Mouse (Mus musculus) heart, adult 11 months (tissue): ENCODE measurements at regions not wholly inside any gene's neighbourhood (a gene's known extent, or its start where the extent isn't known, plus 50 kb on each side); places are given as distances from the start of the nearest gene placed in this dataset.

Source experiments
- DNase-seq: peaks from one replicate; pipeline ENCODE4 v3.0.0; 2022

DNA sequence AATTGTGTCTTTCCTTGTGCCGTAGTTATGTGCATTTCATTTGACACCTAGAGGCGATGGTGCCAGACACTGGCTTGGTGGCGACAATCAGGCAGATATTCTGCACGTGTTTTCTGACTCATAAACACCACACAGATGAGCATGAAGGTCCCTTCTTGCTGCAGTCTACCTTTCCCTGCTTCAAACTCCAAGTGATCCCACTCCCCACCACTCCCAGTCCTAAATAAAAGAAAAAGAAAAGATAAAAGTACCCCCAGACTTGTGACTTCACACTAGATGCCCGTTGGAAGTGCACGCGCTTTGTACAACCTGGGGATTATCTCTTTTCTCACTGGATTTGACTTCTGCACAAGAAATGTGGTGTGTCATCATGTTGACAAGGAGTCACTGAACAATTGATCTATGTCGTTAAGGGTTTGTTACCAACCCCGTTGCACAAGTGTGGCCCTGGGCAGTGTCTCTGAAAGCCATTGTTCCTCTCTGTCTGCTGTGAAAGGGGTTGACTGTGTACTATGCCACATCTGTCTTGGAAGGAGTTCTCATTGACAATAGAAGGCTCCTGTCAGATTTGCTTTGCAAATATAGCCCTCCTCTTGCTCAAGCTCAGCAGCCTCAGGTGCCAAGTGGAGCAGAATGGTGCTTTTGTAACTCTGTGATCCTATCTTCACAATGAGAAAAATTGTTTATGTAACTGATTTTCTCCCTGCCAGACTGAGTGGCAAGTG, 140.1 kb downstream of the Ppp4r2 start:
- DNase-seq = peak; percentile 81

DNA sequence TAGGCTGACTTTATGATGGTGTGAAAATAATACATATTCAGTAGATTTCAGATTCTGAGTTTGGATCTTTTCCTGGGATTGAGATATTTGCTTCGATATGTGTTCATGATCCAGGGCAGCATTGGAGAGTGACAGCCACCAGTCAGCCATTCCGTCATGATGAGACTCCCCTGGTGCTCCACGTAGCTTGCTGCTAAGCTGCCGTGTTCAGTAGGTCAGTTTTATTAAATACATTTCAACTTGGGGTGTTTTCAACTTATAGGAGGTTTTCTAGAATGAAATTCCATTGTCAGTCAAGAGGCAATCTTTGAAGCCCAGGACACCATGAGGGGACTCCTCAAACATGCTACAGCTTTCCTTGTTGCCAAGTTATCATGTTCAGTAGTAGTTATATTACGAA, 141.3 kb downstream of the Ppp4r2 start:
- DNase-seq = peak; percentile 67

DNA sequence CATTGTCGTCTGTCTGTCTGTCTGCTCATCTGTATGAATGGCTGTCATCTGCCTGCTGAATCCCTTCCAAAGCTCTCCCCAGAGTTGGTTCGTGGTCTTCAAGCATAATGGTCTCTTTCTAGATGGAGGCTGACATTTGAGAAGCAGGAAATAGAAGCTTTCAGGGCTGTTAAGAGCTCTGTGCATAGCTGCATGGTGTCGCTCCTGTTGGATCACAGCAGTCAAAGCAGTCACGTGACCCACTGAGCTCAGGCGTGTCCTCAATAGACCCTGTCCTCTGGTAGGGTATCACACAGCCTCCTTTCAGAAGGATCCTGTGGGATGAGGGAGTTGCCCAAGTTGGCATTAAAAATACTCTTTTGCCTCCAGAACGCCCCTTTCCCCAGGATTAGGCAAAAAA, 142.4 kb downstream of the Ppp4r2 start:
- peak; percentile 65 for DNase-seq

DNA sequence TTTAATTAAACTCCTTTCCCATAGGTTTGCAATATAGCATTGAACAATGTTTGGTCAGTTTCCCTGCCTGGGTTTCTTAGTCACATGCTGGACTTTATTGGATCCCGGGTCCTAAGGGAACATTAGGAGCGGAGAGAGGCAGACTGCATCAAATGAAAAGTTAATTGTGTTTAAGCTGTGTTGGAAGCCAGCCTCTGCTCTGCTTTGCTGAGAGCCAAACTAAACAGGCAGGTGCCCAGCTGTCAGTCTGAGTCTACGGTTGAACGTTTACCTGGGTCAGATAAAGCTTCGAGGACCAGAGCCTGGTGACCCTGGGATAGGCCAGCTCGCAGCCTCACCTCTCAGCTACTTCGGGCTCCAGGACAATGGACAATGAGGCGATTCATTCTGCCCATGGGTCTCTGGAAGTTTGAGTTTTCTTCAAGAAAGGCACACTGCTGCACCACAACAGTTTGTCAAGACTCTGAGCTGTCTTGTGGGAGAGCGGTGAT, 143.8 kb downstream of the Ppp4r2 start:
- DNase-seq = peak; percentile 81

DNA sequence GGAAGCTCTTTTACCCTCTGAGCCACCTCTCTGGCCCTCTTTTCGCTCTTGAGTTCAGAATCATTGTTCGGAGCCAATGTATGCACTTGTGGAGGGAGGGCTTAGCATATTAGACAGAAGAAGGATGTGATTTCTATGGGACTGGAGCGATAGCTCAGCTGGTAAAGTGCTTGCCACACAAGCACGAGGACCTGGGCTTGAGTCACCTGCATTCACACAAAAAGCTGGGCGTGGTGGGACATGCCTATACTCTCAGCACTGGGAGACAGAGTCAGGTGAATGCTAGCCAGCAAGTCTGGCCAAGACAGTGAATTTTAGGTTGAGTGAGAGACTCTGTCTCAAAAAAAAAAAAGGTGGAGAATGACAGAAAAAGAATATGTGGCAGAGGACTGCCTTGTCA, 144.7 kb downstream of the Ppp4r2 start:
- peak; percentile 59 for DNase-seq

DNA sequence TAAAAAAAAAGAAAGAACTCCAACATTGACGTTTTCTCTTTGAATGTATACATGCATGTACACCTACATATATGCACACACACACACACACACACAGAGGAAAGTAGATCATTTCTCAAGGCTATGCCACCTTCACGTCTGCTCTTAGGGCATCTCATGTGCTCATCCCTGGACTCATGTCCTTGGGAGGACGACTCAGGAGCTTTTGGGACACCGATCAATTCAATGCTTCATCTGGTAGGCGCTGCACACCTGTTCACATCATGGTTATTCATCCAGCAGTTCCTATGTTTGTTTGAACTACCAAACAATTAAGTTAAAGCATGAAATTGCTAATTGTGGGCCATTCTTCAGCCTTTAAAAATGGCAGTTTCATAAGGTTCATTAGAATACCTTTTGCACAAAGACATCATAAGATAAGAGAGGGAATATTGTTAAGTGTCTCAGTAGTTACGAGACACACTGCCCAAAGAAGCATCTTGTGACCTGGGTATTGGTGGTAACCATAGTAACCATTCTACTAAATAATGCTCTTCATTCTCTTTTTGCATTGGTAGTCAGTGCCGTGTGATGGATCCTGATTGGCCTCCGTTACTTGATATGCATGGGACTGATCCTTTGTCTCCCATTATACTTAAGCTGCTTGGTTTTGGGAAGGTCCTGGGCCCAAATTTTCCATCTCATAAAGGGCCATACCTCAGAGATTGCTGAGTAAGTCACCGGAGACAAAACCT, 145.5 kb downstream of the Ppp4r2 start:
- DNase-seq = peak; percentile 31

DNA sequence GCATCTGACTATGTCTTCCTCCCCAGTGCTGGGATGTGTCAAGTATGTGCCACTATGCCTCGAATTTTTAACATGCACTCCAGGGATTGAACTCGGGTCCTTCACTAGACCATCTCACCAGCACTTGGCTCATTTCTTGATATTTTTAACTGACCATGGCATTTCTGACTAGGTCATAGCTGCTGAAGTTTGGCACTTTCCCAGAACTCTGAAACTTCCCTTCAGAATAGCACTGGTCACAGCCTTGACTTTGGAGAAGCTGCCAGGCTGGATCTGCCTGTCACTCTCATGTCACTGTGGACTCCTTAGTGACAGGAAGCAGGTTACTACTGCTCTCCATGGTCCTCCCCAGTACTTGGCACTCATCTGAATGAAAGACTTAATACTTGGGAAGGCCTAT, 146.7 kb downstream of the Ppp4r2 start:
- peak; percentile 66 for DNase-seq

DNA sequence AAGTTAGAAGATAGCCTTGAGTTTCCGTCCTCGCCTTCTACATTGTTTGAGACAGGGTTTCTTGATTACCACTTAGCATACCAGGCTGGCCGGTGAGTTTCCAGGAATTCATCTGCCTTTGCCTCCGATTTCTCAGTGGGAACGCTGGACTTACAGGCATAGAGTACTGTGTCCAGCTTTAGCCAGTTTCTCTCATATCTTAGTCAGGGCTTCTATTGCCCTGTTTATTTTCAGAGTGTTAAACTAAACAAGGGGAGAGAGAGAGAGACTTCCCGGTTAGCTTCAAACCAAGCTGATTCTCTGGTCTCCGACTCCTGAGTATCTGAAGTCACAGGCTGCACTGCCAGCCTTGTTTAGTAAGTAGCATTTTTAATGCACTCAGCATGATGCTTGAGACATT, 151.4 kb downstream of the Ppp4r2 start:
- no peak for DNase-seq

DNA sequence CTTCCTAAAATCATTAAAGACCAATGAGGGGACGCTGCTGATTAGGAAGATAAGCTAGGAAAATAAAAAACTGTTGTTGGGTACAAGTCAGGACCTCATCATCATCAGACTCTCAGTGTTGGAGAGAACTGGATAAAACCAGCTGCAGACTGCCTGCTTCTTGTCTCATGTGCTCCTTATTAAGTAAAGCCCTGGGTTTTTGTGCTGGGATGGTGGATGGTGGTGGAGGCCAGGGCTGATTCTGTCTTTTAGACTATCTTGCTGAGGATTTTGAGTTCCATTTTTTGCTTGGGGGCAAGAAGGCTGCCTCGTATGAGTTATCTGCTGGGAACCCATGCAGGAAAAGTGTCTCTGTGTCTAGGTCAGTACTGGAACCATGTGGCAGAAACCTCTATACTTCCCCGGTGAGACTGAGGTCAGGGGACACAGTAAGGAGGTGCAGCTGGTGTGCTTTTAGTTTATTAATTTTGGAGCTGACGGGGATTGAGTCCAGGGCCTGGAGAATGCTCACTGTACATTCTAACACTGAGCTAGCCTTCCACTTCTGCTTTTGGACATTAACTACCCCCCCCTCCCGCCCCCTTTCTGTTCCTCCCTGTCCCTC, 152.0 kb downstream of the Ppp4r2 start:
- peak; percentile 75 for DNase-seq

DNA sequence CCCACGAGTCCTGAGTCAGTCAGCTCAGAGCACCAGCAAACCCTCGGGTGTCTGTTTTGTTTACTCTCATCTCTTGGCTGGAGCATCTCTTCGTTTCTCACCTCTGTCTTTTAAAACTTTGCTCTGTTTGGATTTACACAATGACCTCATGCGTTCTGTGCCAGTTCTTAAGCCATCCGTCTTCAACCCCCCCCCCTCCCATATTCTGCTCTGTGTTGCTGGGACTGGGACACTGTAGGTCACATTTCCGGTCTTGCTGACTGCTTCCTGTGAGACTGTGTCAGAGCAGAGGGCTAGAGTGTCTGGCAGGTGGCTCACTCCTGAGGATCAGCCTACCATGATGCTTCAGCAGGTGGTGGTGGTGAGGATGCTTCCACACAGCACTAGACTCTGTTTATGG, 155.1 kb downstream of the Ppp4r2 start:
- DNase-seq = peak; percentile 77

DNA sequence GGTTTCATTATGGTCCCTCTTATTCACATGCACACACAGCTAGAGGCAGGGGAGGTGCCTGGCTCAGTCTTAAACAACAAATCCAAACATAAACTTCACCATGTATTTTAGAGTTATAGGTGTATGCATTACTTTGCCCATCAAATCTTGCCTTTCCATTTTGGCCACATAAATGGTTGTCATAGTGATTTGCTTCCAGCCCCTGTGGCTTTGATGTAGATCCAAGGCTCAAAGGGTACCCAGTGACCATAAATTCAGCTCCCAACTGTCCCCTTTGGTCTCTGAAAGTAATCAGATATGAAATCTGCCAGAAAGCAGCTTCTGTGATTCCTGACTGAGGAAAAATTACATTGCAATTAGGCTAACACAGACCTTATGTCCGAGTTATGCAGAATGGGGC, 160.0 kb downstream of the Ppp4r2 start:
- DNase-seq = peak; percentile 59

DNA sequence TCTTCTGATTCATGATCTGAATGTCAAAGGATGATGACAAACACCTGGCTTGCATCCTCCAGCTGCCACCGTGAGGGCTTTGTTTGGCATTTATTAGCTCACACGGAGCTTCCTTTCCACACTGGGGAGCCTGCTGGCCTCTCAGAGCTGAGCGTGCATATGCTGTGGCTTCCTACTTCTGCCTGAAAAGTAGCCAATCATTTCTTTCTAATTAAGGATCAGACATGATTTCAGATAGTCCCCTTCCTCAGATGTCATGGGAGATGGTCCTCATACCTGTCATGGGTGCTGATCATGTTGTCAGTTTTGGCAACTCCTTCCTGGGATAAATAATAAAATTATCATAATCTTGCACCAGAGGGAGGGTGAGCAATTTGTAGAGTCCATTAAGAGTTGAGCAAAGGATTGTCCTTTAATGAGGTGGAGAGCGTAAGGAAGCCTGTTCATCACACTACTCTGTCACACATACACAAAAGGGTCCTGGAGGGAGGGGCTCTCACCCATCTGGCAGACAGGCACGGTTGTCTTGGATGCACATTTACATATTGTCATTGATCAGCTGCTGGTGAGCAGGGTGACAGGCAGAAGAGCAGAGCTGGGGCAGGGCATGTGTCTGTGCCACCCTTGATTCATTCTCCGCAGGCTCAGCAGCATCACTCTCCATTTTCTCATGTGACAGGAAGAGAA, 162.6 kb downstream of the Ppp4r2 start:
- peak; percentile 41 for DNase-seq

DNA sequence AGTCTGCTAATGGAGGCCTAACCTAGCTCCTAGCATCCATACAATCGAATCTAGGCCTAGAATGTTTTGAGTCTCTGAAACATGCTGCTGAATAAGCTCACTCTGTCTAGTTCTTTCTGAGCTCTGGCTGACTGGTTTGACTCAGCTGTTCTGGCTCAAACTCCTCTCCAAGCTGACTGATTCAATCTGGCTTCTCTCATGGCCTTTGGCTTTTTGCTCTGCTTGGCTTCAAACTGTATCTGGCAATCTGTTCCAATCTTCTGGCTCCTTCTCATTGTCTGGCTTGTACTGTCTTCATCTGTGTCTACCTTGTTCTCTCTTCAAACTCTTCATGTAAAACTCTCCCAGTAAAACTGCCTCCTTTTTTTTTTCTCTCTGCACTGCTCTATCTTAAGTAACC, 164.9 kb downstream of the Ppp4r2 start:
- no peak for DNase-seq

DNA sequence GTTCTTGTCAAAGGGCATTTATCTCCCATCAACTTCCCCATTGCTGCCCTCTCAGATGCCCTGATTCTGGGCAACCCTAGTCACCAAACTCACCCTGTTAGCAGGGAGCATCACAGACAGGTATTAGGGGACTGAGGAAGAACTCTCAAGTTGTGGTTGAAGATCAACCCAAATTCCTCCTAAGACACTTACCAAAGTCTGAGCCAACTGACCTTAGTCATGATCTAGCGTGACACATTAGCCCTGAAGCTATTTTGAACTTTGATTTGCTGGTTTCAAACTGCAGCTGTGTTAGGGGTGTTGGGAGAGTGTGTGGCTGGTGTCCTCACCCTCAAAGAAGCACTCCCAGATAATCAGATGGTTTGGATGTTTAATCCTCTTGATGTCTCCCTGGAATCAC, 170.5 kb downstream of the Ppp4r2 start:
- DNase-seq = peak; percentile 37

DNA sequence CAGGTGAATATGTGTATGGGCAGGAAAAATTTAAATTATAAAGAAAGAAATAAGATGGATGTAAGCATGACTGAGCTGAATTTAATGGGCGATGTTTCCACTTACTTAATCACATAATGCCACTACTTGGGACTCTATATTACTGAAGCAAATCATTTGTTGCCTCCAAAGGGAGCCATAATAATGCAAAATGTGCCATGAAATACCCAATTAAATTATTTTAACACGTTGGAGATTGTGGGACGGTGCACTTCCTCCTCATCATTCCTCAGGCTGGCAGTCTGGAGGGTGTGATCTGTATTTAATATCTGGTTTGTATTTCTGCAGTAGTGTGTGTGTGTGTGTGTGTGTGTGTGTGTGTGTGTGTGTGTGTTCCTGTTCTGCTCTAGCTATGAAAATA, 188.2 kb downstream of the Ppp4r2 start:
- DNase-seq = no peak

DNA sequence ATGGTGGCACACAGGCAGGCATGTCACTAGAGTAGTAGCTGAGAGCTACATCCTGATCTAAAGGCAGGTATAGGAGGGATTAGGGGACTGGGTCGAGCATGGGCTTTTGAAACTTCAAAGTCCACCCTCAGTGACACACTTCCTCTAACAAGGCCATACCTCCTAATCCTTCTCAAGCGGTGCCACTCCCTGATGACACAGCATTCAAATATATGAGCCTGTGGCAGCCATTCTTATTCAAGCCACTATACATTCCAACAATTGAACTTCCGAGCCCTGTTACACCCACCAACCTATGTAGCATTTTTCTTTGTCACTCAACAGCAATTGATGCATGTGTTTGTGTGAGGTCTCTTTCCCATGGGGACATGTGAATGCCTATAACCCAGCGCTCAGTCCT, 192.4 kb downstream of the Ppp4r2 start:
- DNase-seq = no peak

DNA sequence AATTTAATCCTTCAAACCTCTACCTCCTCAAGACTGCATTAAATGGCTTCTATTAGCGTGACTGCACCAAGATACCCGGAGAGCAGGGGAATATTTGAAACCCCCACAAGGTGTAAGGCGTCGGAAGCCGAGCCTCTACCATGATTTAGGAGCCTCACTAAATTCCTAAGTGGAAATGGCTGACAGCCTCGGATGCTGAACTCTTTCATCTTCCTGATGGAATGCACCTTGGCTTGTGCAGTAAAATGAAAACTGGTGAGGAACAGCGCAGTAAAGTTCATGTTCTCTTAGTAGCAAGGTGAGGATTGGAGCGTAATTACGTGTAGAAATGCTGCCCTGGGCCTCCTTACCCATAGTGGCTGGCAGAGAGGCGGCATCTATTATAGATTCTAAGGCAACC, 194.0 kb downstream of the Ppp4r2 start:
- no peak for DNase-seq

DNA sequence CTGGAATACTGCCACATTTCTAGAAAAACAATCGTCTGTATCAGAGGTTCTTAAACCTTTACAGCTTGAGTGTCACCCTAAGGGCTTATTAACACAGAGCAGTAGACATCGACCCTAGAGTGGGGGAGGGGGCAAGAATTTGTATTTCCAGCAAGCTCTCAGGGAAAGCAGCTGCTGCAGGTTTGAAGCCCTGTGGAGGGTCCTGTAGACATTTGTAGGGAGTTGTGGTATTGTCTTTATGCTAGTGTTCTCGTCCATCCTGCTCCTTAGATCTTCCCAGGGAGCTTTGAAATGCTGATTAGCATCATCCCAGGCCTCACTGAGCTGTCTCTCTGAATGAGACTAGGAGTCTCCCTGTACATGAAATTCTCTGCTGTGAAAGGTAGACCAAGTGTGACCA, 196.0 kb downstream of the Ppp4r2 start:
- no peak for DNase-seq

DNA sequence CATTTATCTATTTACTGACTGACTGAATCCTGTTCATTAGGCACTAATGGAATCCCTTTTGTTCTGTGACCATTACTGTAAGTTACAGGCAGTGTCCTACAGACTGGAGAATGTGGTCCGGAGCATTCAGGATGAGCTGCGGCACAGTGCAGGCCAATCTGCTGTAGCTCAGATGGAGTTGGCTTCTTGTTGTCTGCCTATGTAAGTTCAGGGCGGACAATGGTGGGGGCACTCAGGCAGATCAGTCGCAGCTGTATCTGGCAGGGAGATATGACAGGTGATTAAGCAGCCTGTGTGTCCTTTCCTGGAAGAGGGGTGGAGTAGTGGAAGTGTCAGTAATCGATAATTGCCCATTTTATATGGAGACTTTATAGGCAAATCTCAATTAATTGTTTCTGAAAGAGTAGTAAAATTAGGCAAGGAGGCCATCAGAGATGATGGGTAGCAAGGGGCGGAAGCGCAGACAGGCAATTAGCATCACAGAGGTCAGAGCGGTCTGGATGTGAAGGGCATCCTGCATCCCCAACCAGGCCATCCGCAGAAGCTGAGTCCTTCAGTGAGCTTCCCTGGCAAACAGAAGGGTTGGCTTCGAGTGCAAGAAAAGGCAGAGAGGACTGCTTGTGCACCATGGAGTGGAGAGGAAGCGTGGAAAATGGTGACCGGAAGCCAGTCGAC, 197.2 kb downstream of the Ppp4r2 start:
- DNase-seq = no peak

DNA sequence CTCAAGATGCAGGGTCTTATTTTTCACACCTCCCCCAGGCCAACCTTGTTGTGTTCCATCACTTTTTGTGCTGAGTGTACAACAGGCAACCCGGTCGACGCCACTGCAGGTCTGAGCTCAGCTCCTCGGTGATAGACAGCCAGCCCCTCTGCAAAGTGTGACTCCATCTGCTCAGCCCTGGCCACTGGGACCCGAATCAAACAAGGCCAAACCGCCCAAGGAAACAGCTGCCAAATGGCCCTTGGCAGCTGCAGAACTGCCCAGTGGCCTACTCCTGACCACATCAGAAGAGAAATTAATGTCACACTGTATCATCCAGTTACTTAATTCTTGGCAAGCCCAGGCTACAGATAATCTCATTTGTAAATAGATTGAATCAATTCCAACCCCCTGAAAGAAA, 213.3 kb downstream of the Ppp4r2 start:
- no peak for DNase-seq

DNA sequence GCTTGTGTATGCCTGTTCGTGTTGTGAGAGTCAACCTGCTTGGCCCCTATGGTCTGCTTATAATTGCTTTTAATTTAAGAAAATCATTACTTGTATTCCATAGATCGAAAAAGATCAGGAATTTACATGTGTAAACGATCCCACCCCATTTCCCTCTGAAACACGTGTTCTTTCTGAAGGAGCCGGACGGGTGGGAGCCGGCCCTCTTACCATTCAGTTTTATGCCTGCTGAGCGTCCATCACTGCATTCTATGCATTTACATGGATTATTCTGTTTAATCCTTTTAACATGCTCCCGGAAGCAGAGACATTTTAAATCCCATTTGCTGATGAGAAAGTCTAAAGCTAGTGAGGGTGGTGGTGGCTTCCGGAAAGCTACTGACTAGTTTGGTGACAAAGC, 213.8 kb downstream of the Ppp4r2 start:
- no peak for DNase-seq

DNA sequence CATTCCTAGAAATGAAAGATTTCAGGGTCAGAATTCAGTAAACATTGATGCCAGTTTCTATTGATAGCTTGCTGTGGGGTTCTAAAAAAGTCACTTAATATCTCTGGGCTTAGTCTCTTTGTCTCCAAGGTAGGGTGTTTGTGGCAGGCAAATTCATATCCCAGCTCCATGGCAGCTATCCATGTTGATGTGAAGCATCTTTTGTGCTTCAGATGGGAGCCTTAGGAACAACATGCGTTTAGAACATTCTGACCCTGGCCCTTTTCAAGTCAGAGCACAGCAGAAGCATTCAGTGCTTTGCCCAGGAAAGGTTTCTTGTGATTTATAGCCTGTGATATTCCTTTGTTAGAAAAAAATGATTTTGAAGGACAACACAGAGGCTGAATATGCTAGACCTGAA, 215.0 kb downstream of the Ppp4r2 start:
- DNase-seq = no peak

DNA sequence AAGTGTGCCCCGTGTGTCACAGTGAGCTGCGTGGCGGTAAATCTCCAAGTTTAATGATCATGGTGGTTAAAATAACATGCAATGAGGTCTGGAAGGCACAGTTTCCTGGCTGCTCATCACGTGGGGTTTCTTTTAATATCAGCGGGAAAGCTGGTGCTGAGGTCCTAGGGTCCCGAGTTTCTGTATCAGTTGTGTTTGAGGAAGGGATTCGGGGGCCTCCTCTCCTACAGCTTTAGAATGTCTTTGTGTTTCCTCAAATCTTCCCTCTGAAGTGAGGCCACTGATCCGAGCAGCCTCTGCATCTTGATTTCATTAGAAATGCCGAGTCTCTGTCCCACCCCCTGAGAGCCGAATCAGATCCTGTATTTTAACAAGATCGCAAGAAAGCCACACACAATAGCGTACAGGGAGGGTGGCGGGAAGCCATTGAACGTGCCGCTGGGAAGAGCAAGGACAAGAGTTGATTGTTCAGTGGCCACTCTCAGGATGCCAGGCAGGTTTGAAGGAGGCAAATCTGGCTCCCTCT, 215.5 kb downstream of the Ppp4r2 start:
- no peak for DNase-seq
